Mouse (Mus musculus) testis, adult 2 months (tissue): ENCODE data around the gene Cd84.

Experiments
- CTCF ChIP-seq: fragments of 200-500 bp; IDR thresholded peaks from 2 replicates; pipeline ENCODE4 v1.5.1; 2012; ENCODE audit warnings: low read depth, mild to moderate bottlenecking, inconsistent platforms, low read length, moderate library complexity; ENCODE audit not compliant: control insufficient read depth, insufficient read depth, insufficient replicate concordance
- POLR2A ChIP-seq: fragments of 200-500 bp; IDR thresholded peaks from 2 replicates; pipeline ENCODE4 v1.6.1; 2012; ENCODE audit warnings: low read depth, mild to moderate bottlenecking, inconsistent platforms, low read length, moderate library complexity; ENCODE audit not compliant: control insufficient read depth

DNA sequence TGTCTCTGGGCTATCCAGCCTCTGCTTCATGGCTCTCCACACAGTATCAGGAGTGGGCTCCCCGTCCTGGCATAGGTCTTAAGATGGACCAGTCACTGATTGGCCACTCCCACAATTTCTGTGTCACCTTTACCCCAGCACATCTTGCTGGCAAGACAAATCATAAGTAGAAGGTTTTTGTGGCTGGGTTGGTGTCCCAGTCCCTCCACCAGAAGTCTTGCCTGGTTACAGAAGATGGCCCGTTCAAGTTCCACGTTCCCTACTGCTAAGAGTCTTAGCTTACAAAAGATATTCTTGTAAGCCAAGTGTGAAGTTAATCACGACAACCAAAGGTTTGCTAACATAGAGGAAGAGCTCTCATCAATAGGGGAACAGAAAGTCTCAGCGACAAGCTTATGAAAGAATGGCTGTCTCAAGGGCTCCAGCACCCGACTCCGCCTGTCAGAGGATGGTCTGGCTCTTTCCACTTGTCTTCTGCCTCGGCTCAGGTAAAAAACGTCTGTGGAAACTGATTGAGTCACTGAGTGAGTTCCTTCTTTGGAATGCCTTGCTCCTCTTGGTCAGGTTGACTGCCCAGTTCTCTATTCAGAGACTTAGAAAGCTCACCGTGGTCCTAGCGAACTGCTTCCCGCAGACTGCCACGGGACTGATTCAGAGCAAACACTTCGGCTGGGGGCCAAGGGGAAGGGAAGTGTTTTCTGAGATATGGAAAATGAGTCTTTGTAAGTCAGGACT is 78.0 kb downstream of the Cd84 start, which contains the start of gene Slamf6:
- TF ChIP-seq CTCF: no peak
- no peak for TF ChIP-seq POLR2A
